Mouse (Mus musculus) C3H10T1/2 (cell line): ENCODE measurements around the gene Krtap6-2. TPM values are rescaled to one million over a fixed set of nuclear protein-coding genes. Genes with fewer than 3 reads are reported as not detected.

ENCODE experiments used
- polyA plus RNA-seq, 2 experiments: library from polyadenylated mRNA; unstranded; fragments of >200 nt; fragmentation: generic; extraction: Trizol; gene quantifications; one replicate each; pipeline ENCODE4 v1.2.1; 2012; ENCODE audit warnings: missing spikeins in 2 of 2

The Krtap6-2 gene
- polyA plus RNA-seq, result not detected

GRCm38 (mm10) chr16:89420011-89420410 lies at the start of gene Krtap6-2:
Gene Krtap6-2 (minus strand): TSS chr16:89420111.

GRCm38 (mm10) chr16:89403768-89404167 lies 16.1 kb downstream of the Krtap6-2 start, which contains the start of gene Krtap21-1:
Gene Krtap21-1 (minus strand): TSS chr16:89403868.

Other genes with a start within 250 kb of the Krtap6-2 start
- gene 1110057P08Rik, start 245.4 kb downstream of the Krtap6-2 start, polyA plus RNA-seq, result not detected
- not detected for gene Krtap20-2, start 214.2 kb downstream of the Krtap6-2 start, polyA plus RNA-seq
- not detected for gene Krtap21-1, start 16.2 kb downstream of the Krtap6-2 start, polyA plus RNA-seq
- not detected for gene Krtap8-1, start 67.8 kb upstream of the Krtap6-2 start, polyA plus RNA-seq
- gene Krtap7-1, start 88.2 kb upstream of the Krtap6-2 start, polyA plus RNA-seq, result not detected
- not detected for gene Krtap11-1, start 151.1 kb upstream of the Krtap6-2 start, polyA plus RNA-seq